Mouse (Mus musculus) MEL (cell line): ENCODE measurements at regions not wholly inside any gene's neighbourhood (a gene's known extent, or its start where the extent isn't known, plus 50 kb on each side); places are given as distances from the start of the nearest gene placed in this dataset.

Experiments used
- DNase-seq: peaks from one replicate; pipeline ENCODE4 v3.0.0; 2011; ENCODE audit warnings: low read depth, low spot score
- H3K27ac ChIP-seq: 2 replicates; pipeline ENCODE4 v1.5.1; 2012; ENCODE audit warnings: low read depth, mild to moderate bottlenecking, control low read depth, low read length, moderate library complexity; ENCODE audit not compliant: control insufficient read depth
- H3K27me3 ChIP-seq, 2 experiments: fragments of 150-350 bp in 1 of 2; sonication (generic) in 1 of 2; 2 replicates each; pipeline ENCODE4 v1.6.1; 2012; ENCODE audit warnings: low read length in 2 of 2, mild to moderate bottlenecking in 2 of 2, improper control_type of control experiment in 1 of 2, moderate library complexity in 1 of 2; ENCODE audit not compliant: insufficient read depth in 2 of 2, control insufficient read depth in 1 of 2
- H3K36me3 ChIP-seq, 2 experiments: 2 replicates each; pipeline ENCODE4 v1.6.1; 2012 to 2014; ENCODE audit warnings: low read length in 2 of 2, improper control_type of control experiment in 1 of 2, inconsistent platforms in 1 of 2, mild to moderate bottlenecking in 1 of 2; ENCODE audit not compliant: insufficient read depth in 2 of 2, control insufficient read depth in 1 of 2
- H3K4me1 ChIP-seq, 2 experiments: fragments of 150-350 bp in 1 of 2; sonication (generic) in 1 of 2; 2 replicates each; pipeline ENCODE4 v1.6.1; 2012; ENCODE audit warnings: low read length in 2 of 2, improper control_type of control experiment in 1 of 2, mild to moderate bottlenecking in 1 of 2; ENCODE audit not compliant: insufficient read depth in 2 of 2, control insufficient read depth in 1 of 2
- H3K4me3 ChIP-seq, 2 experiments: fragments of 150-350 bp in 1 of 2; sonication (generic) in 1 of 2; 2 replicates each; pipeline ENCODE4 v1.5.1; 2012; ENCODE audit warnings: low read depth in 2 of 2, low read length in 2 of 2, mild to moderate bottlenecking in 2 of 2, moderate library complexity in 2 of 2, control low read depth in 1 of 2, improper control_type of control experiment in 1 of 2; ENCODE audit not compliant: control insufficient read depth in 1 of 2, insufficient read depth in 1 of 2
- H3K79me2 ChIP-seq: 2 replicates; pipeline ENCODE4 v1.6.1; 2012; ENCODE audit warnings: mild to moderate bottlenecking, low read length, moderate library complexity; ENCODE audit not compliant: control insufficient read depth, poor library complexity, insufficient read depth
- H3K9ac ChIP-seq: 2 replicates; pipeline ENCODE4 v1.6.1; 2012; ENCODE audit warnings: low read depth, mild to moderate bottlenecking, control low read depth, low read length, moderate library complexity; ENCODE audit not compliant: control insufficient read depth, poor library complexity, severe bottlenecking
- H3K9me3 ChIP-seq: fragments of 150-350 bp; sonication (generic); replicated peaks from 2 replicates; pipeline ENCODE4 v1.6.1; 2012; ENCODE audit warnings: mild to moderate bottlenecking, low read length, improper control_type of control experiment, moderate library complexity; ENCODE audit not compliant: insufficient read depth
- BHLHE40 ChIP-seq: IDR thresholded peaks from 2 replicates; pipeline ENCODE4 v1.6.1; 2012; ENCODE audit warnings: low read depth, mild to moderate bottlenecking, inconsistent platforms, low read length, improper control_type of control experiment, borderline replicate concordance
- CHD1 ChIP-seq: IDR thresholded peaks from 2 replicates; pipeline ENCODE4 v1.6.1; 2012; ENCODE audit warnings: low read depth, mild to moderate bottlenecking, inconsistent platforms, low read length, improper control_type of control experiment
- EP300 ChIP-seq, 2 experiments: IDR thresholded peaks; 2 replicates each; pipeline ENCODE4 v1.6.1; 2011; ENCODE audit warnings: improper control_type of control experiment in 2 of 2, low read length in 2 of 2, low read depth in 1 of 2, mild to moderate bottlenecking in 1 of 2
- GABPA ChIP-seq: IDR thresholded peaks from 2 replicates; pipeline ENCODE4 v1.6.1; 2012; ENCODE audit warnings: low read depth, mild to moderate bottlenecking, inconsistent platforms, low read length, improper control_type of control experiment, moderate library complexity
- GATA1 ChIP-seq: IDR thresholded peaks from 2 replicates; pipeline ENCODE4 v1.6.1; 2011; ENCODE audit warnings: low read depth, low read length, improper control_type of control experiment
- JUND ChIP-seq: IDR thresholded peaks from 2 replicates; pipeline ENCODE4 v1.6.1; 2011; ENCODE audit warnings: low read depth, mild to moderate bottlenecking, improper control_type of control experiment, low read length
- KAT2A ChIP-seq: conservative IDR thresholded peaks from 2 replicates; pipeline ENCODE4 v1.6.1; 2012; ENCODE audit warnings: low read depth, low read length, improper control_type of control experiment, inconsistent platforms
- MAFK ChIP-seq: IDR thresholded peaks from 2 replicates; pipeline ENCODE4 v1.6.1; 2011; ENCODE audit warnings: low read depth, mild to moderate bottlenecking, low read length, improper control_type of control experiment, borderline replicate concordance
- MAX ChIP-seq: IDR thresholded peaks from 2 replicates; pipeline ENCODE4 v1.6.1; 2011; ENCODE audit warnings: low read length, improper control_type of control experiment
- MEF2A ChIP-seq: IDR thresholded peaks from 2 replicates; pipeline ENCODE4 v1.6.1; 2014; ENCODE audit warnings: low read depth, mild to moderate bottlenecking, inconsistent platforms, low read length, improper control_type of control experiment; ENCODE audit not compliant: poor library complexity, insufficient replicate concordance, severe bottlenecking; ENCODE audit errors: extremely low read depth
- MXI1 ChIP-seq: IDR thresholded peaks from 2 replicates; pipeline ENCODE4 v1.6.1; 2011; ENCODE audit warnings: mild to moderate bottlenecking, low read depth, low read length, improper control_type of control experiment
- MYB ChIP-seq: IDR thresholded peaks from 2 replicates; pipeline ENCODE4 v1.6.1; 2011; ENCODE audit warnings: mild to moderate bottlenecking, low read depth, low read length, improper control_type of control experiment
- MYC ChIP-seq: IDR thresholded peaks from 2 replicates; pipeline ENCODE4 v1.6.1; 2011; ENCODE audit warnings: low read depth, mild to moderate bottlenecking, low read length, improper control_type of control experiment, moderate library complexity
- NELFE ChIP-seq: IDR thresholded peaks from 2 replicates; pipeline ENCODE4 v1.6.1; 2011; ENCODE audit warnings: low read depth, low read length, improper control_type of control experiment
- POLR2A ChIP-seq, 2 experiments: IDR thresholded peaks; 2 replicates each; pipeline ENCODE4 v1.6.1; 2011 to 2012; ENCODE audit warnings: low read length in 2 of 2, mild to moderate bottlenecking in 2 of 2, control low read depth in 1 of 2, improper control_type of control experiment in 1 of 2, low read depth in 1 of 2, moderate library complexity in 1 of 2; ENCODE audit not compliant: control insufficient read depth in 1 of 2, insufficient read depth in 1 of 2, poor library complexity in 1 of 2
- POLR2AphosphoS2 ChIP-seq: IDR thresholded peaks from 2 replicates; pipeline ENCODE4 v1.6.1; 2011; ENCODE audit warnings: low read length, improper control_type of control experiment
- SIN3A ChIP-seq: IDR thresholded peaks from 2 replicates; pipeline ENCODE4 v1.6.1; 2012; ENCODE audit warnings: low read length, improper control_type of control experiment, inconsistent platforms
- TAL1 ChIP-seq: IDR thresholded peaks from 2 replicates; pipeline ENCODE4 v1.6.1; 2012; ENCODE audit warnings: mild to moderate bottlenecking, inconsistent platforms, low read length, moderate library complexity, mixed read lengths
- UBTF ChIP-seq: IDR thresholded peaks from 2 replicates; pipeline ENCODE4 v1.6.1; 2012; ENCODE audit warnings: low read depth, mild to moderate bottlenecking, inconsistent platforms, low read length, improper control_type of control experiment, moderate library complexity, borderline replicate concordance; ENCODE audit not compliant: insufficient read depth
- USF2 ChIP-seq, 2 experiments: IDR thresholded peaks; 2 replicates each; pipeline ENCODE4 v1.6.1; 2011 to 2012; ENCODE audit warnings: improper control_type of control experiment in 2 of 2, low read length in 2 of 2, borderline replicate concordance in 1 of 2, inconsistent platforms in 1 of 2, low read depth in 1 of 2, mild to moderate bottlenecking in 1 of 2; ENCODE audit not compliant: insufficient read depth in 1 of 2
- ZKSCAN1 ChIP-seq: IDR thresholded peaks from 2 replicates; pipeline ENCODE4 v1.6.1; 2012; ENCODE audit warnings: low read depth, mild to moderate bottlenecking, inconsistent platforms, low read length, improper control_type of control experiment, moderate library complexity
- ZMIZ1 ChIP-seq: IDR thresholded peaks from 2 replicates; pipeline ENCODE4 v1.6.1; 2012; ENCODE audit warnings: low read depth, mild to moderate bottlenecking, inconsistent platforms, low read length, improper control_type of control experiment, moderate library complexity
- ZNF384 ChIP-seq: IDR thresholded peaks from 2 replicates; pipeline ENCODE4 v1.6.1; 2012; ENCODE audit warnings: low read depth, mild to moderate bottlenecking, inconsistent platforms, low read length, improper control_type of control experiment

DNA sequence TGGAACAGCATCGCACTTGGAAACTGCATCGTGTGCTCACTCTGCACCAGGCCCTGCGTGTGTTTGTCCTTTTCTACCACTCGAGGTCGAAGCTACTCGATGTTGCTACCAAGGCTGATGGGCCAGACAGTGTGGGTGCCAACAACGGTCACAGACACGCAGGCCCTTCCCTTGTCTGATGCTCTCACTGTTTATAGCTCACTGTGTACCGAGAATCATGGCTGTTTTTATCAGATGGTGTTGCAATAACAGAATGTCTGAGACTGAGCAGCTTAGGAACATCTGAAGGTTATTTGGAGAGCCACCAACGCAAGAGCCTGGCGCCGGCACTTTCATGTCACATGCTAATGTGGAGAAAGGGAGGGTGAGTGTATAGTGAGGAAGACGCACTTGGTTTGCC lies 51.1 kb upstream of the Msx1 start:
- TF ChIP-seq UBTF (no peak), SIN3A (no peak), POLR2AphosphoS2 (no peak), MAFK (no peak), ZNF384 (no peak), ZMIZ1 (no peak), MEF2A (no peak), KAT2A (no peak), MYC (no peak), BHLHE40 (no peak), MAX (no peak), MXI1 (no peak), USF2 (IDR thresholded peaks at IDR 0.05; ENCODE audit: borderline replicate concordance in 1 of 2, insufficient read depth in 1 of 2, low read depth in 1 of 2, low read length in 2 of 2) (no peak), POLR2A (IDR thresholded peaks at IDR 0.05; ENCODE audit: control insufficient read depth in 1 of 2, insufficient read depth in 1 of 2, low read depth in 1 of 2, low read length in 2 of 2, poor library complexity in 1 of 2) (no peak), GATA1 (no peak), NELFE (no peak), MYB (no peak), ZKSCAN1 (no peak), TAL1 (no peak), EP300 (IDR thresholded peaks at IDR 0.05; ENCODE audit: low read depth in 1 of 2, low read length in 2 of 2) (no peak)
- DNase-seq, result no peak
- H3K9me3 ChIP-seq, result no peaks in the 10 kb centered on the region
- no peak overlapping the region for H3K9ac ChIP-seq
- H3K36me3 ChIP-seq, result no peaks in the 10 kb centered on the region
- H3K4me3 ChIP-seq, result no peak overlapping the region
- H3K79me2 ChIP-seq, result no peaks in the 10 kb centered on the region
- H3K27me3 ChIP-seq, result no peaks in the 10 kb centered on the region; a peak in 1 of 4 replicates
- H3K4me1 ChIP-seq, result no peaks in the 10 kb centered on the region
- no peak overlapping the region for H3K27ac ChIP-seq

GRCm38 (mm10) chr5:37874784-37875281 lies 50.5 kb upstream of the Msx1 start:
- TF ChIP-seq JUND (no peak), CHD1 (no peak), GABPA (no peak)
- no peak overlapping the region for H3K27ac ChIP-seq
- H3K36me3 ChIP-seq, result no peaks in the 10 kb centered on the region
- no peaks in the 10 kb centered on the region for H3K4me1 ChIP-seq
- no peak overlapping the region for H3K9ac ChIP-seq
- no peaks in the 10 kb centered on the region for H3K79me2 ChIP-seq
- no peaks in the 10 kb centered on the region for H3K9me3 ChIP-seq
- DNase-seq, result no peak
- H3K4me3 ChIP-seq, result no peak overlapping the region
- H3K27me3 ChIP-seq, result no peaks in the 10 kb centered on the region; a peak in 1 of 4 replicates
